Mouse (Mus musculus) liver, embryonic 14.5 days (tissue): ENCODE results near the gene Arrb1. TPM values are rescaled to one million over a fixed set of nuclear protein-coding genes. Genes with fewer than 3 reads are reported as not detected.

Source experiments
- ATAC-seq: fragments of 200-750 bp; cut with Nextera tagmentation; 2 replicates; pipeline ENCODE4 v1.8.0; 2017; ENCODE audit warnings: moderate number of reproducible peaks, mild to moderate bottlenecking, moderate library complexity; ENCODE audit not compliant: insufficient read depth
- DNase-seq, 3 experiments: peaks; one replicate each; pipeline ENCODE4 v3.0.0-alpha.2; 2012 to 2013; ENCODE audit warnings: low read depth in 3 of 3, low spot score in 3 of 3
- H3K27ac ChIP-seq: fragments of 300-500 bp; sonication (generic); 2 replicates; pipeline ENCODE4 v1.5.1; 2014; ENCODE audit warnings: moderate library complexity, mild to moderate bottlenecking, control low read depth, inconsistent platforms
- H3K27me3 ChIP-seq: fragments of 300-500 bp; sonication (generic); 2 replicates; pipeline ENCODE4 v1.6.1; 2014; ENCODE audit warnings: mild to moderate bottlenecking, low read length, moderate library complexity; ENCODE audit not compliant: control insufficient read depth, insufficient read depth
- H3K36me3 ChIP-seq: fragments of 300-500 bp; sonication (generic); replicated peaks from 2 replicates; pipeline ENCODE4 v1.6.1; 2014; ENCODE audit warnings: low read depth; ENCODE audit not compliant: control insufficient read depth, insufficient read depth
- H3K4me1 ChIP-seq, 2 experiments: fragments of 200-500 bp in 1 of 2; fragments of 300-500 bp in 1 of 2; sonication (generic) in 1 of 2; replicated peaks; 2 replicates each; pipeline ENCODE4 v1.6.1; 2012 to 2014; ENCODE audit warnings: antibody characterized with exemption in 1 of 2, inconsistent platforms in 1 of 2, low read length in 1 of 2; ENCODE audit not compliant: control insufficient read depth in 2 of 2, insufficient read depth in 2 of 2
- H3K4me2 ChIP-seq: fragments of 300-500 bp; sonication (generic); 2 replicates; pipeline ENCODE4 v1.6.1; 2014; ENCODE audit warnings: low read depth, mild to moderate bottlenecking, control low read depth, moderate library complexity
- H3K4me3 ChIP-seq, 2 experiments: fragments of 200-500 bp in 1 of 2; fragments of 300-500 bp in 1 of 2; sonication (generic) in 1 of 2; 2 replicates each; pipeline ENCODE4 v1.5.1; 2012 to 2014; ENCODE audit warnings: low read depth in 2 of 2, low read length in 2 of 2, mild to moderate bottlenecking in 2 of 2, control low read depth in 1 of 2, inconsistent platforms in 1 of 2, moderate library complexity in 1 of 2; ENCODE audit not compliant: insufficient read depth in 1 of 2
- H3K9ac ChIP-seq: fragments of 300-500 bp; sonication (generic); replicated peaks from 2 replicates; pipeline ENCODE4 v1.6.1; 2014; ENCODE audit warnings: mild to moderate bottlenecking, control low read depth, moderate library complexity
- H3K9me3 ChIP-seq: fragments of 300-500 bp; sonication (generic); 2 replicates; pipeline ENCODE4 v1.6.1; 2016; ENCODE audit warnings: low read length, mixed read lengths; ENCODE audit not compliant: control insufficient read depth
- CTCF ChIP-seq: IDR thresholded peaks from 2 replicates; pipeline ENCODE4 v1.5.1; 2016; ENCODE audit warnings: antibody characterized with exemption, low read depth, control low read depth
- EP300 ChIP-seq: IDR thresholded peaks from 2 replicates; pipeline ENCODE4 v1.6.1; 2016; ENCODE audit warnings: antibody characterized with exemption, low read depth
- WGBS: fragments of 180-500 bp; shearing (Covaris S2); extraction: QIAGEN DNeasy Blood & Tissue Kit; methylation state at CpG from one replicate; pipeline ENCODE4 v1.1.7; 2014; ENCODE audit not compliant: insufficient replicate concordance; 5-methylcytosine and 5-hydroxymethylcytosine counted together
- polyA plus RNA-seq, 2 experiments: library from polyadenylated mRNA; depleted of rRNA in 1 of 2; stranded (reverse) in 1 of 2; unstranded in 1 of 2; fragments of >200 nt; fragmentation: Nextera tagmentation in 1 of 2; extraction: Ambion mirVana in 1 of 2; gene quantifications; 2 replicates each; pipeline versions ENCODE4 v1.2.1 to v1.2.3; 2012 to 2014

Gene Arrb1
- polyA plus RNA-seq, 2 experiments = 30.1 to 235 TPM

GRCm38 (mm10) chr7:99582306-99582705 is 47.0 kb downstream of the Arrb1 start:
- no peak overlapping the region for H3K4me2 ChIP-seq
- H3K27ac ChIP-seq = no peak overlapping the region
- DNase-seq (no peak), ATAC-seq (no peak)
- H3K4me3 ChIP-seq = no peak overlapping the region
- H3K9me3 ChIP-seq = no peaks in the 10 kb centered on the region
- H3K4me1 ChIP-seq = no peaks in the 10 kb centered on the region
- H3K9ac ChIP-seq = no peak overlapping the region
- H3K27me3 ChIP-seq = no peaks in the 10 kb centered on the region
- WGBS = 63% methylated on average over 7 of the region's 7 CpGs
- TF ChIP-seq EP300 = no peak
- TF ChIP-seq CTCF = no peak
- peaks cover 4% of the 10 kb centered on the region for H3K36me3 ChIP-seq

- H3K27ac ChIP-seq = no peak overlapping the region
- no peak for DNase-seq
These were observed 47.6 kb downstream of the Arrb1 start for GRCm38 (mm10) chr7:99582867-99583266.

GRCm38 (mm10) chr7:99583625-99584024 is 48.4 kb downstream of the Arrb1 start:
- Histone ChIP-seq H3K27ac (no peak overlapping the region), H3K4me3 (no peak overlapping the region), H3K4me2 (no peak overlapping the region), H3K4me1 (no peaks in the 10 kb centered on the region), H3K9me3 (no peaks in the 10 kb centered on the region), H3K36me3 (peaks cover 6% of the 10 kb centered on the region), H3K27me3 (no peaks in the 10 kb centered on the region), H3K9ac (no peak overlapping the region)
- DNase-seq (no peak), ATAC-seq (no peak)
- WGBS = 46% methylated on average over 5 of the region's 5 CpGs
- TF ChIP-seq EP300 (no peak), CTCF (no peak)

More at GRCm38 (mm10) chr7:99582867-99583266, 47.6 kb downstream of the Arrb1 start:
- H3K9me3 ChIP-seq = no peaks in the 10 kb centered on the region
- peaks cover 4% of the 10 kb centered on the region for H3K36me3 ChIP-seq
- no peak for ATAC-seq
- no peak overlapping the region for H3K4me2 ChIP-seq
- no peaks in the 10 kb centered on the region for H3K27me3 ChIP-seq
- WGBS = 57% methylated on average over 4 of the region's 4 CpGs
- H3K4me1 ChIP-seq = no peaks in the 10 kb centered on the region
- TF ChIP-seq EP300 (no peak), CTCF (no peak)
- no peak overlapping the region for H3K9ac ChIP-seq
- H3K4me3 ChIP-seq = no peak overlapping the region

DNA sequence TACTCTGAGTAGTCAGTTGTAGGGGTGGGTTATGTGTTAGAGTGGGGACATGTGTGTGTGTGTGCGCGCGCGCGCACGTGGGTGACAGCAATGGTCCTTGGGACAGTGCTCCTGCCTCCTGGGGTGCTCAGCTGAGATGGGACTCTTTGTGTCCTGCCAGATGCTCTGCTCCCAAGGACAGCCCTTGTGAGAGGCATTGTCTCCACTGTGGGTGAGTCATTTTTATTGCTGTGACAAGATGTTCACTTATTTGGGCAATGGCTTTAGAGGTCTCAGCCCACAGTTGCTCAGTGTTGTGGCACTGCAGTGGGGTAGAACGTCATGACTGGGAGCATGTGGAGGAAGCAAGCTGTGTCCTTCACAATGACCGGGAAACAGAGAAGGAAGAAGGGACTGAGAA is 50.7 kb downstream of the Arrb1 start:
- no peak overlapping the region for H3K9ac ChIP-seq
- H3K4me2 ChIP-seq = no peak overlapping the region
- peaks cover 9% of the 10 kb centered on the region in 2 experiments for H3K4me1 ChIP-seq
- WGBS = 79% methylated on average over 8 of the region's 8 CpGs
- H3K27ac ChIP-seq = no peak overlapping the region
- H3K4me3 ChIP-seq = no peak overlapping the region
- DNase-seq = no peak
- H3K9me3 ChIP-seq = no peaks in the 10 kb centered on the region
- peaks cover 6% of the 10 kb centered on the region for H3K36me3 ChIP-seq
- TF ChIP-seq EP300 = no peak
- TF ChIP-seq CTCF = no peak
- H3K27me3 ChIP-seq = no peaks in the 10 kb centered on the region
- no peak for ATAC-seq

DNA sequence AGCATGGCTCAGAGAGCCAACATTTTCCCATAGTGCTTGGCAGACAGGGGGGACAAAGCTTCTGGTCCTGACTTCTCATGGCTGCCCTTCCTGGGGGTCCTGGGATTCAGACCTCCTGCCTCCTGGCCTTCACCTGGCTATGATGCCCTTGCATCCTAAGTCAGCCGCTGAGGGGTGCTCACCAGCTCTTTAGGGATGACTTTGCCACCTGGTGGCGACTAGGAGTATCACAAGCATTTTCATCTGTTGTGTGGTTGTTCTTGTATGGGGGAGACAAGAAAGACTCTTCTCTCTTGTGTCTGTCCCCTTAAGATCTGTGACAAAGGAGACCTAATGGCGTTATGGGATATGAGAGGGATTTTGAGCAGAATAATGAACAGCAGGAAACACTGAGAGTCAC is 54.8 kb downstream of the Arrb1 start:
- peak; percentile 95 for TF ChIP-seq CTCF
- no peak for TF ChIP-seq EP300
- Histone ChIP-seq H3K36me3 (peaks cover 6% of the 10 kb centered on the region), H3K4me2 (peak overlapping the region; percentile 97), H3K27me3 (no peaks in the 10 kb centered on the region), H3K9me3 (no peaks in the 10 kb centered on the region), H3K27ac (peak overlapping the region; percentile 99), H3K9ac (no peak overlapping the region), H3K4me1 (peaks cover 39 to 41% of the 10 kb centered on the region in 2 experiments), H3K4me3 (no peak overlapping the region)
- 6% methylated on average over 3 of the region's 3 CpGs for WGBS
- no peak for ATAC-seq
- DNase-seq = peak; percentile 64 to 75 (median 69)

GRCm38 (mm10) chr7:99590646-99591045 is 55.4 kb downstream of the Arrb1 start:
- Histone ChIP-seq H3K9ac (peak overlapping the region; percentile 45; the same call in 1 of the 2 replicates), H3K4me2 (peak overlapping the region; percentile 97), H3K4me1 (peaks cover 39 to 41% of the 10 kb centered on the region in 2 experiments), H3K36me3 (peaks cover 10% of the 10 kb centered on the region), H3K27me3 (no peaks in the 10 kb centered on the region), H3K27ac (peak overlapping the region; percentile 99), H3K4me3 (no peak overlapping the region), H3K9me3 (no peaks in the 10 kb centered on the region)
- DNase-seq (peak in 2 of 3 experiments; percentile 56 to 57), ATAC-seq (peak; percentile 21)
- WGBS = 33% methylated on average over 5 of the region's 5 CpGs
- TF ChIP-seq EP300 (no peak), CTCF (no peak)
